Mouse (Mus musculus): ENCODE measurements around the gene Syt8.

Gene Syt8

DNA sequence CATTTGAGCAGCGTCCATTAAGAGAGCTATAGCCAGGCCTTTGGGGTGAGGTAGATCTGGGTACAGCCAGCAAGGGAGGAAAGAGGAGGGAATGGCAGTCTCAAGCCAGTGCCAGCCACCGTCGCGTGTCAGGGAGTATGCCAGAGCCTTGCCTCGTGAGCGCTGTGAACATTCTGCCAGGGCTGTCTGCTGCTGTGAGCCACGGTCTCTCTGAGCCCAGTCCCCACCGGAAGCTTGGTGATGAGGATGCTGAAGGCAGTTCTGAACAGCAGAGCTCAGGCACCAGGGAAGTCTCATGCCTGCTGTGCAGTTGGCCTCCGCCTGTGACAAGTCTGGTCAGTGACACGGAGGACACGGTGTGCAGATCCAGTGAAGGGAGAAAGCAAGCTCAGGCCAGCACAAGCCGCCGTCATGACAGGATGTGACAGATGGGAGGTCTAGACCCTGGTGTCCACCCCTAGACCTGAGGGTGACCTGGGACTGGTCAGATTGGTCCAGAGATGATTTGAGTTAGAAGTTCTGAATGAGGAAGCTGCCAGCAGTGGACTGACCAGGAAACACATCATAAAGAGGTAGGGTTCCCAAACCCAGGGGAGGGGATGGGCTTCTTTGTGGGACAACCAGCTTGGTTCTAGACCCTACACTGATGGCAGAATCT is 42.3 kb downstream of the Syt8 start:
- no peak for DNase-seq (ENCODE audit: low spot score)

DNA sequence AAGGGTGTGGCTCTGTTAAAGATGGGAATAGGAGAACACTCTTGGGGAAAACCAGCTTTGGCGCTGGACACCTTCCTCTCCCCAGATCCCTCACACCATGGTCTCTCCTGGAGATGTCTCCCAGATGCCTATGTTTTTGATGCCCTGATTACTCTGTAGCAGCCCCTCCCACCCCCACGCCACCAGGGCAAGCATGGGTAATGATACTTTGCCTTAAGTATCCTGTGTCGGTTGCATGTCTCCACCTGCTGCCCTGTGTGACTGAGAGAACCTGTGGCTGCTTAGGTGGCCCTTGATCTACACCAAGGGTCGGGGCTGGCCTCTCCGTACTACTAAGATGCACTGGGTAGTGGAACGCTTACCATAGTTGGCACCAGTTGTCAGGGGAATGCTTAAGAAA is 43.4 kb downstream of the Syt8 start:
- no peak for DNase-seq (ENCODE audit: low spot score)

DNA sequence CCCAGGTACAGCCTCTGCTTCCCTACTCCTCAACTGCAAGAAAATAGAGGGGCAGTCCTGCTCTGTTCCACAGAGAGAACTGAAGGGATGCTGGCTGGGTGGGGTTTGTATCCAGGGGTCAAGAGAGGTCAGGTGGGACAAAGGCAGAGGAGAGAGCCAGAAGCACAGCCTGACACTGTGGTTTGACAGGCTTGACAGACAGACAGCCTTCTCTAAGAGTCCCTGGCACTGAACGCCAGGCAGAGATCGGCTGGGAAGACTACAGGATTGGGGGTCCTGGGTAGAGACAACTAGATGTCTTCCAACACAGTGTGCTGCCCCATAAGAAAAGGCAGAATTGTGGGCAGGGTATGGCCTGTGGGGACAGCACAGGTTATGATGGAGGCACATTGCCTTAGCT is 43.9 kb downstream of the Syt8 start:
- DNase-seq (ENCODE audit: low spot score): no peak

DNA sequence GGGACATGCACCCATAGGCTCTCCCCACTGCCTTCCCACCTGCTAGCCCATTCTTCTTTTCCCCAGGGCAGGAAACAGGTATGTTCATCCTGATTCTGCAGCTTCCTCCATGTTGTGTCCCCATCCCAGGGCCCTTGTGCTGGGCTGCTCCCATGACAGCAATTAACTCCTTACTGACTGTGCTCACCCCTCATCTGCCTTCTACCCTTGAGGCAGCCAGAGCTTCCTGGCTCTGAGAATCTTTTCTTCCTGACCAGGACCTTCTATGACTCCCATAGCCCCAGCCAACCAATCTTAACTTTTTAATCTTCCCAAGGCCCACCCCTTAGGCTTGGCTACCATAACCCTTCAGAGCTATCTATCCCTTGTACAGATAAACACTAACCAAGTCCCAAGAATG is 44.7 kb downstream of the Syt8 start:
- DNase-seq (ENCODE audit: low spot score): no peak

DNA sequence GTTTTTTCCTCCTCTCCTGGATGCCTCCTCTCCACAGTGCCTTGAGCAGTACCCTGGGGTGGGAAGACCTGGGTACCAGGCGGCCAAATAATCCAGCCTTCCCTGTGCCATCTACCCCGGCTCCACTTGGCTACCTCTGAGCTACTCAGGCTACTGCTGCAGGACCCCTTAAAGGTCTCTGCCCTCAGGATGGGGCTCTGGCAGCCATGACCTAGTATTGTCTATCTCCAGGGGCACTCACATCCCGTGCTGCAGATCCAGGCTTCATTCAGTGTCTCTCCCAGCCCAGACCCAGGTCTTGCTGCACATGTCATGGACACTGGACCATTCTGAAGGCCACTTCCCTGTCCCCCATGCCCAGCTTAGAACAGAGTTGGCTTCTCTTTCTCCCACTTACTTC is 45.2 kb downstream of the Syt8 start:
- DNase-seq (ENCODE audit: low spot score): no peak

DNA sequence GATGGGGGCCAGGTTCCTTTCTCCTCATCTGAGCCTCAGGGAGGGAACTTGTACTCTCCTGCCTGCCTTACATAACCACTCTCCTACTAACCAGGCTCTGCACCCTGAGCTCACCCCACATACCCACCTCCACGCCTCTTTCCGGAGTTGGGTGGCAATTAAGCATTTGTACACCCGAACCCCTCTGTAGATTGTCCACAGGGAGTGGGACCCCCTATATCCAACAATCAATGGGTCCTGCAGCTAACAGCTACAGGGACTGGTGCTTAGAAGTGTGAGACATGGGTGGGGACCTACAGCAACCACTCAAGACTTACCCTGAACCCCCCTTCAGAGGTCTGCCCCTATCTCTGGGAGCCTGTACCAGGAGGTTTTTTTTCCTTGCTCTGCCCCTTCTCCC is 46.0 kb downstream of the Syt8 start:
- no peak for DNase-seq (ENCODE audit: low spot score)

DNA sequence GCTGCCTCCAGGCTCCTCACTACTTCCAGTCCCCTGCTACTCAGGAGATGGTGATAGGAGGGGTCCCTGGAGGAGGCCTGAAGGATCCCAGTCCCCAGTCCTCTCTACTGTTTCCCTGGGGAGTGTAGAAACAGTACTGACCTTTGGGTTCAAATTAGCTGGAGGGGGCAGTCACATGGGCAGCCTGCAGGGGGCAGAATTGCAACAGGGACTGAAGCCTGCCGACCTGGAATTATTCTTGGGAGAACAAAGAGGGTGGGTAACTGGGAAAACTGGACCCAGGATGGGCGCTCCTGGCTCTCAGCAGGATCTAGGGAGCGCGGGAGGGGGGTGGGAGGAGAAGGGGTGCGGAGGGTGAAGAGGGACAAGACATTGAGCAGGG is 46.5 kb downstream of the Syt8 start:
- DNase-seq (ENCODE audit: low spot score): no peak

DNA sequence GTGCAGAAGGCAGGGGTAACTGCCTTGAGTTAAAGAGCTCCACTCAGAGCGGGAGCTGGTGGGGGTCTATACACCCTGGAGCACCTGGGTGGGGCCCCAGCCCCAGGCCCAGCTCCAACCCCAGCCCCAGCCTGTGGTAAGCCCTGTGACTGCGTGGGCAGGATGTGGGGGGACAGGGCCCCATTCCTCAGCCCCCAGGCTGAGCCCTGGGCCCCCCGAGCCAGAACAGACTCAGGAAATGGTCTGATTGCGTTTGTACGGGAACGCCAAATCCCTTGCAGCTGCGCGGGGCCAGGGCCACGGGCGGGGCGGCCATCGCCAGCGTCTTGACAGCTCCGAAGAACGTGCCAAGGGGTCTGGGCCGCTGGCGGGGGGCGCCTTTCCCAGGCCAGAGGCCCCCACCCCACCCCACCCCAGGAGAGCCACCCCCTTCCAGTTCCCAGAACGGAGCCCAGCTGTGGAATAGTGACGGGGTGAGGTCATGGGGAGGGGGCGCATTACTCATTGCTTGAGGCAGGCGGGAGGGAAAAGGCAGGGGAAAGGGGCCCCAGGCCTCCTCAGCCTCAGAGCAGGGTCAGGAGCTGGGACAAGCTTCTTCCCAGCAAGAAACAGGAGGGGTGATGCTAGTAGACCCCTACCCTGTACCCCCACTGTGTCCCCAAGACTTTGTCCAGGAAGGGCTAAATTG is 47.1 kb downstream of the Syt8 start:
- DNase-seq (ENCODE audit: low spot score): no peak

DNA sequence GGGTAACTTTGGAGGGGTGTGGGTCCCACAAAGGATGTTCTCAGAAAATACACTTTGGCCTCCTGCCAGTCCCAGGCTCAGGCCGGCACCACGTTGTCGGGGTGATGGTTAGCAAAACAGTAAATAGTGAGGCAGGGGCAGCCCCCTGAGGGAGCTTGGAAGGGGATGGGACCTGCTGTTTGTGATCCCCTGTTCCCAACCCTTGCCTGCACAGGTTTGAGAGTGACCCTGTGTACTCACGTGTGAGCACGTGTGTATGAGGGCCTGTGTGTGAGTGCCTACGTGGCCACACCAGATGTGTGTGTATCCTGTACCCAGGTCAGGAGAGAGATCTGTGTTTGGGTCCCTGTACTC is 47.6 kb downstream of the Syt8 start:
- DNase-seq (ENCODE audit: low spot score): no peak

DNA sequence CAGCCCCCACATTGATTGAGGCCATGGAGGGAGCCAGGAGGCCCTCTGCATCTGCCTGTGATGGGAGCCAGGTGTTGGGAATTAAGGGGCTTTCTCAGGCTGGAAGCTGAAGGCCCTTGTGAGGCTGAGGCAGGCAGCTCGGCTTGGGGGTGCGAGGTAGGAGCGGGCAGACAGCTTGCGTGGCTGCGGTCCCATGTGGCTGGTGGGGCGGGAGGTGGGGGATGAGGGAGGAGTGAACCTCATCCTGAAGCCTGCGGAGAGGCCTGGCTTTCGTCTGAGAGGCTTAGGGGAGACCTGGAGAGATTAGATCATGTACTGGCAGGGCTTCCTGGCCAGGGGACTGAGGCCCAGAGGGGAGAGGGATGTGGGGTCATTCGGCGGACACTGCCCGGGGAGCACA is 48.5 kb downstream of the Syt8 start:
- DNase-seq (ENCODE audit: low spot score): no peak

DNA sequence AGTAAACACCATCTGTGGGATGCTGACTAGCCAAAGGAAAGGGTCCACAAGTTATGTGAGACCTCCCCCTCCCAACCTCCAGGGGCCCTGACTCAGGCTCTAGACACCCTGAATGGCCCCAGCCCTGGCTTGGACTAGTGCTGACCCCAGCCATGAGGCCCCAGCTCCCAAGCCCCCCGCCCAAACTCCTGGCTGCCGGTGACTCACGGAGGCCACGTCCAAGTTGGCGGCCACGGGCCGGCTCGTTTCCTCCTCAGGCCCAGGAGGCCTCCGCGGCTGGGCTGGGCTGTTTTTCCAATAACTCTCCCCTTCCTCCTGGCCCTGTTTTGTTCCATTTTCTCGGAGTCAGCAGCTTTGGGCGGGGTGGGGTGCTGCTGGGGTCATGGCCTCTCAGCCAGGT is 50.1 kb downstream of the Syt8 start:
- no peak for DNase-seq (ENCODE audit: low spot score)

DNA sequence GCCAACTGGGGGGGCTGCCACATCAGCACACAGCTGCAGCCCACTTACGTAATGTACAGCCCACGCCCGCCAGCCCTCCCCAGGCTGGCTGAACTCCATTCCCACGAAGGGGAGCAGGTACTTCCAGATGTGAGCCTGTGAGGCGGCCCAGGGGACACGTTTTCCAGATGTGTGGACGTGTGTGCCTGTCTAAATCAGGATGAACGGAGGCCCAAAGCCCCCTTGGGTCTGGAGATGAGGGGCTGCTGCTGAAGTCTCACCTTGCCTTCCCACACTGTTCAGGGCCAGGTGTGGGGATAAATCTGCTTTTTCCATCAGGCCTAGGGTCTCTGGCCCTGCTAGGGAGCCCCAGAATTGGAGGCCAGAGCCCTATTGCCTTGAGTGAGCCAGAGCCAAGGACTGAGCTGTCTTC is 52.1 kb downstream of the Syt8 start:
- DNase-seq (ENCODE audit: low spot score): no peak

DNA sequence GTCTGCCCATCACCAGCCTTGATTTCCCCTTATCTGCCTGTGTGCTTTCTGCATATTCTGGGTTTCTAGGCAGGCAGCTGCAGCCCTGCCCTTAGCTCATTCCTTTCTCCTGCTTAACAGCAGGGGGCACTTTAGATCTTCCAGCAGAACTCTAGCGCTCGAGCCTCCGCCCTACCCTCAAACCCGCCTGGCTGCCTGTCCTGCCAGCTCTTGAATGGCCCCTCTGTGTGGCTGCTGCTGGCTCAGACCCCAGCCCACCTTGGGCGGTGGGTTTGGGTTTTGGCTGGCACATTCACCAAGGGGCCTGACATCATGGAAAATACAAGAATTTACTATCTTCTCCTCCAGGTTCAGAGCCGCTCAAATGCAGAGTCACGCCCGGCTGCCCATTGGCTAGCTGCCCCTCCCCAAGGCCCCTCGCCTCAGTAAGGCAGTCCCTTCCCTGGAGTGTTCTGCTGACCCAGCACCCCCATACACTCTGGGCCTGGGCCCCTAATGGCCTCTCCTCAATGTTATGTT is 52.8 kb downstream of the Syt8 start:
- no peak for DNase-seq (ENCODE audit: low spot score)

DNA sequence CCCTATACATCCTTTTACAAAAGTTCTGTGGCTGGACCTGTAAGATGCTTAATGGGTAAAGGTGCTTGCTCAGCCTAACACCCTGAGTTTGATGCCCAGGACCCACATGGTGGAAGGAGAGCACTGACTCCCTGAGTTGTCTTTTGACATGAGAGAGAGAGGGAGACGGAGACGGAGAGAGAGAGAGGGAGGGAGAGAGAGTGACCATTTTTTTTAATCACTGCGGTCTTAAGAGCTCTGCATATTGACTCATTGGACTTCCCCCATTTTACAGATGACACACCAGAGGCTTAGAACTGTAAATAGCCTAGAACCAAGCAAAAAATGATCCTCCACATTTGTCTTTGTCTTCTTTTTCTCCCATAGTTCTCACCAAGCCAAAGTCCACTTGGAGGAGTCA is 53.4 kb downstream of the Syt8 start:
- no peak for DNase-seq (ENCODE audit: low spot score)
